Mouse (Mus musculus) kidney, postnatal 0 days (tissue): ENCODE measurements at regions not wholly inside any gene's neighbourhood (a gene's known extent, or its start where the extent isn't known, plus 50 kb on each side); places are given as distances from the start of the nearest gene placed in this dataset.

Experiments used
- ATAC-seq: fragments of 200-750 bp; cut with Nextera tagmentation; replicated peaks from 2 replicates; pipeline ENCODE4 v1.8.0; 2017; ENCODE audit warnings: low read depth, moderate number of reproducible peaks, moderate TSS enrichment, moderate library complexity; ENCODE audit not compliant: low FRiP score
- DNase-seq: peaks from one replicate; pipeline ENCODE4 v3.0.0-alpha.2; 2016; ENCODE audit warnings: low spot score
- H3K27ac ChIP-seq: fragments of 300-500 bp; sonication (generic); 2 replicates; pipeline ENCODE4 v1.5.1; 2014; ENCODE audit warnings: mild to moderate bottlenecking
- H3K27me3 ChIP-seq: fragments of 300-500 bp; sonication (generic); 2 replicates; pipeline ENCODE4 v1.6.1; 2014; ENCODE audit warnings: low read length, mixed read lengths; ENCODE audit not compliant: insufficient read depth
- H3K36me3 ChIP-seq: fragments of 300-500 bp; sonication (generic); 2 replicates; pipeline ENCODE4 v1.6.1; 2014; ENCODE audit warnings: low read length, mixed read lengths; ENCODE audit not compliant: insufficient read depth
- H3K4me1 ChIP-seq: fragments of 300-500 bp; sonication (generic); replicated peaks from 2 replicates; pipeline ENCODE4 v1.6.1; 2014; ENCODE audit warnings: antibody characterized with exemption, low read length, mixed read lengths; ENCODE audit not compliant: insufficient read depth
- H3K4me2 ChIP-seq: fragments of 300-500 bp; sonication (generic); 2 replicates; pipeline ENCODE4 v1.6.1; 2014; ENCODE audit warnings: mild to moderate bottlenecking, low read length, moderate library complexity, mixed read lengths
- H3K4me3 ChIP-seq: fragments of 300-500 bp; sonication (generic); replicated peaks from 2 replicates; pipeline ENCODE4 v1.5.1; 2014; ENCODE audit warnings: low read depth, low read length
- H3K9ac ChIP-seq: fragments of 300-500 bp; sonication (generic); 2 replicates; pipeline ENCODE4 v1.6.1; 2014; ENCODE audit warnings: low read depth, low read length
- H3K9me3 ChIP-seq: fragments of 300-500 bp; sonication (generic); replicated peaks from 2 replicates; pipeline ENCODE4 v1.6.1; 2016; ENCODE audit warnings: low read length, inconsistent platforms, mixed read lengths
- CTCF ChIP-seq: IDR thresholded peaks from 2 replicates; pipeline ENCODE4 v1.5.1; 2016; ENCODE audit warnings: antibody characterized with exemption, low read depth, mild to moderate bottlenecking, moderate library complexity
- WGBS: fragments of 180-500 bp; shearing (Covaris S2); extraction: QIAGEN DNeasy Blood & Tissue Kit; methylation state at CpG from one replicate; pipeline ENCODE4 v1.1.7; 2014; 5-methylcytosine and 5-hydroxymethylcytosine counted together

GRCm38 (mm10) chr8:34756916-34757315 is 645.4 kb upstream of the Gm10131 start:
- Histone ChIP-seq H3K4me3 (no peak overlapping the region), H3K27me3 (no peaks in the 10 kb centered on the region), H3K27ac (no peak overlapping the region), H3K4me1 (no peaks in the 10 kb centered on the region), H3K9me3 (no peaks in the 10 kb centered on the region), H3K9ac (no peak overlapping the region), H3K4me2 (no peak overlapping the region), H3K36me3 (no peaks in the 10 kb centered on the region)
- 95% methylated on average over 2 of the region's 2 CpGs for WGBS
- DNase-seq, result no peak
- no peak for ATAC-seq
- no peak for TF ChIP-seq CTCF

GRCm38 (mm10) chr8:34756171-34756570 is 644.6 kb upstream of the Gm10131 start:
- no peaks in the 10 kb centered on the region for H3K27me3 ChIP-seq
- DNase-seq (no peak), ATAC-seq (no peak)
- H3K4me1 ChIP-seq, result no peaks in the 10 kb centered on the region
- no peak for TF ChIP-seq CTCF
- H3K9ac ChIP-seq, result no peak overlapping the region
- no peaks in the 10 kb centered on the region for H3K9me3 ChIP-seq
- no peak overlapping the region for H3K4me3 ChIP-seq
- H3K36me3 ChIP-seq, result no peaks in the 10 kb centered on the region
- H3K27ac ChIP-seq, result no peak overlapping the region
- 91% methylated on average over 4 of the region's 4 CpGs for WGBS
- no peak overlapping the region for H3K4me2 ChIP-seq

- Histone ChIP-seq H3K36me3 (no peaks in the 10 kb centered on the region), H3K4me2 (no peak overlapping the region), H3K27ac (no peak overlapping the region), H3K4me1 (no peaks in the 10 kb centered on the region), H3K4me3 (no peak overlapping the region), H3K9ac (no peak overlapping the region), H3K27me3 (no peaks in the 10 kb centered on the region), H3K9me3 (no peaks in the 10 kb centered on the region)
- WGBS, result 87% methylated on average over 4 of the region's 4 CpGs
- TF ChIP-seq CTCF, result no peak
- DNase-seq (no peak), ATAC-seq (no peak)
These were observed 643.9 kb upstream of the Gm10131 start for GRCm38 (mm10) chr8:34755480-34755879.

GRCm38 (mm10) chr8:34753046-34753445 is 641.5 kb upstream of the Gm10131 start:
- Histone ChIP-seq H3K9ac (no peak overlapping the region), H3K4me3 (no peak overlapping the region), H3K27me3 (no peaks in the 10 kb centered on the region), H3K4me1 (no peaks in the 10 kb centered on the region), H3K9me3 (no peaks in the 10 kb centered on the region), H3K4me2 (no peak overlapping the region), H3K27ac (no peak overlapping the region), H3K36me3 (no peaks in the 10 kb centered on the region)
- ATAC-seq (no peak), DNase-seq (no peak)
- TF ChIP-seq CTCF, result no peak
- 70% methylated on average over 10 of the region's 10 CpGs for WGBS

- Histone ChIP-seq H3K9me3 (no peaks in the 10 kb centered on the region), H3K4me2 (no peak overlapping the region), H3K36me3 (no peaks in the 10 kb centered on the region), H3K4me3 (no peak overlapping the region), H3K9ac (no peak overlapping the region), H3K4me1 (no peaks in the 10 kb centered on the region), H3K27me3 (no peaks in the 10 kb centered on the region), H3K27ac (no peak overlapping the region)
- no peak for TF ChIP-seq CTCF
- ATAC-seq (no peak), DNase-seq (no peak)
- WGBS, result 82% methylated on average over 8 of the region's 8 CpGs
These were observed 637.0 kb upstream of the Gm10131 start for GRCm38 (mm10) chr8:34748521-34748920.

GRCm38 (mm10) chr8:34745706-34746105 is 634.2 kb upstream of the Gm10131 start:
- ATAC-seq (no peak), DNase-seq (no peak)
- no peak for TF ChIP-seq CTCF
- Histone ChIP-seq H3K9ac (no peak overlapping the region), H3K4me1 (no peaks in the 10 kb centered on the region), H3K4me2 (no peak overlapping the region), H3K27me3 (no peaks in the 10 kb centered on the region), H3K36me3 (no peaks in the 10 kb centered on the region), H3K9me3 (no peaks in the 10 kb centered on the region), H3K27ac (no peak overlapping the region), H3K4me3 (no peak overlapping the region)
- WGBS, result 96% methylated on average over 7 of the region's 7 CpGs

- DNase-seq (no peak), ATAC-seq (no peak)
- Histone ChIP-seq H3K27ac (no peak overlapping the region), H3K9me3 (no peaks in the 10 kb centered on the region), H3K4me2 (no peak overlapping the region), H3K4me1 (no peaks in the 10 kb centered on the region), H3K4me3 (no peak overlapping the region), H3K27me3 (no peaks in the 10 kb centered on the region), H3K36me3 (no peaks in the 10 kb centered on the region), H3K9ac (no peak overlapping the region)
- WGBS, result 55% methylated on average over 4 of the region's 4 CpGs
- no peak for TF ChIP-seq CTCF
These were observed 633.1 kb upstream of the Gm10131 start for GRCm38 (mm10) chr8:34744682-34745081.
